Mouse (Mus musculus): ENCODE measurements around the gene Bcat1. TPM values are rescaled to one million over a fixed set of nuclear protein-coding genes. Genes with fewer than 3 reads are reported as not detected.
"Not testable (repeated sequence)": the region's sequence is repeated elsewhere in the genome, so short reads cannot be mapped to it uniquely, and the experiment has no call there.

Bcat1 gene
- total RNA-seq, 2 experiments from 2014 or later: not detected

- no peak for ATAC-seq (replicated peaks; ENCODE audit: low FRiP score, poor library complexity, severe bottlenecking)
Measured at GRCm38 (mm10) chr6:145094431-145094830, 18.4 kb upstream of the Bcat1 start.

- ATAC-seq (replicated peaks; ENCODE audit: low FRiP score, poor library complexity, severe bottlenecking): not testable (repeated sequence)
Measured at GRCm38 (mm10) chr6:145093038-145093622, 17.1 kb upstream of the Bcat1 start.

- no peak for ATAC-seq (replicated peaks; ENCODE audit: low FRiP score, poor library complexity, severe bottlenecking)
Measured at GRCm38 (mm10) chr6:145091998-145092397, 16.0 kb upstream of the Bcat1 start.

GRCm38 (mm10) chr6:145090928-145091327, 14.9 kb upstream of the Bcat1 start:
- no peak for ATAC-seq (replicated peaks; ENCODE audit: low FRiP score, poor library complexity, severe bottlenecking)

DNA sequence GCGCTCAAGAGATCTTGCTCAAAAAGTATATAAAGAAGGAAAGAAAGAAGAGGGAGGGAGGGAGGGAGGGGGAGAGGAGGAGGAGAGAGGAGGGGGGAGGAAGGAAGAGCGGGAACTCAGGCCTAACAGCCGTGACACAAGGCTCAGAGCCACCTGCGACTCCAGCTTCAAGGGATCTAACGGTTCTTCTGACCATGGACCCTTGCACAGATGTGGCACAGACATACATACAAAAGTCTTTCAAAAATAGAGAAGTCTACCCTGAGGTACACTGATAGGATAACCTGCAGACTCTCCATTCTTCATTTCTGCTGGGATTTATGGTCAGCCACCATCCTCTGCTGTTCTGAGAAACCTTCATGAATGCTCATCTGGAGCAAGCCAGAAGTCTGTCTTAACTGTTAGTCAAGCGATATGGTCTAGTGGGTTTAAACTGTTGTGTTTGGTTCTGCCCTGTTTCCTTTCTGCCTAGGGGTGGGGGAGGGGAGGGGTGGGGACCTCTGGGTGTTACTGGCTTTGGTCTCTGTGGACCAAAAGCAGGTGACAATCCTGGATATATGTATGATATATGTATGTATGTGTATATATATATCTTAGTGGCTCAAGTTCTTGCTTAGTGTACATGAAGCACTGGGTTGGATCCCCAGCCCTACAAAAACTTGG, 14.3 kb upstream of the Bcat1 start:
- no peak for ATAC-seq (replicated peaks; ENCODE audit: low FRiP score, poor library complexity, severe bottlenecking)

DNA sequence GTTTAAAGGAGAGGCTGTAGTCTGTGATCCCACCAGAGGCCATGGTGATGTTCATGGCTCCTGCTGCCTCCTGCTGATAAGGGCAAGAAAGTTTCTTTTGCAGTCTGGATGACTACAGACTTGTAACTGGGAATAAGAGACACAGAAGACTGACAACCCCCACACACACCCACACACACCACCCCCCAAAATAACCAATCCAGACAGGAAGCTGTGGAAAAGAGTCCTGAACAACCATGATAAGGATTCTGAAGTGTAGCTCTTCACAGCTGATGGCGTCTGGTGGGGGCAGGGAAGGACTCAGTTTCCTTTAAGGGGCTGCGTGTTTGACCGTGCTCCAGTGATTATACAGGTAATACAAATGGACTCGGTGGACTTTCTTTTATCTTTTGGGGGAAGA, 13.4 kb upstream of the Bcat1 start:
- ATAC-seq (replicated peaks; ENCODE audit: low FRiP score, poor library complexity, severe bottlenecking): no peak

DNA sequence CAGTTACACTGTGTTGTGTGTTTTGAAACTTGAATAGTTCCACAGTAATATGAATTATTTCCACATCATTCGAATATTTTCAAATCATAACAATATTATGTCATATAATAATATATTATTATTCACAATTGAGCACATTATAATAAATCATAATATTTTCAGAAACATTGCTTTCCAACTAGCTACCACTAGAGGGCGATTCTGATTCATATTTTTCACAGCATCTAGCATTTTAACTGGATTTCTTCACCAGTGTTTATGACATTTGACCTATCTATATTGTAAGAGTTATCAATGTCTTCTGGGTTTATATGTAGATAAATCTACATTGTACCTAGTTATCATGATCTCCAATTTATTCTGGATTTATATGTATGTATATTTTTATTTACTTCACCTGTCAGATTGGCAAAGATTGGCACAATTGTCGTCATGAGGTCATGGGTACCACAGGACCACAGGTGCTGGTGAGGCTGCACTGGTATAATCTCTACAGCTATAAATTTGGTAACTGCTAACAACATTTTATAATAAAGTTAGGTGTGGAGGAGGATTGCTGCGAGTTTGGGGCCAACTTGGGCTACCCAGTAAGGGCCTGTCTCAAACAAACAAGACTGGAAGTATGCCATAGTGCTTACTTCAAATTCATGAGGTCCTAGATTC, 12.6 kb upstream of the Bcat1 start:
- ATAC-seq (replicated peaks; ENCODE audit: low FRiP score, poor library complexity, severe bottlenecking): no peak

- no peak for ATAC-seq (replicated peaks; ENCODE audit: low FRiP score, poor library complexity, severe bottlenecking)
Measured at GRCm38 (mm10) chr6:145084343-145085117, 8.5 kb upstream of the Bcat1 start.

DNA sequence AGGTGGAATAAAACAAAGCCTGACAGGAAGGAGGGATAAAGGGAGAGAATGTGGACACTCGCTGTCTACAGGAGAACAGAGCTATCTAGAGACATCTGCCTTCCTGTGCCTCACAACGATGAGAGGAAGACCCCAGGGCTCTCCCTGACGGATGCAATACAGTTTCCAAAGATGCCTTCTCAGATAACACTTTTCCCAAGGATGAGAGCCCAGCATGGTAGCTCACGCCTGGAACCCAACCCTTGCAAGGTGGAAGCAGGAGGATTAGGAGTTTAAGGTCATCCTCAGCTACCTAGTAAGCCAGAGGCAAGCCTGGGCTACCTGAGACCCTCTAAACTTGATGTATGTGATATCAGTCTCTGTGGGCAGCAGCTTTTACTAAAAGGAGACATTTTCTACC, 5.7 kb upstream of the Bcat1 start:
- ATAC-seq (replicated peaks; ENCODE audit: low FRiP score, poor library complexity, severe bottlenecking): no peak

DNA sequence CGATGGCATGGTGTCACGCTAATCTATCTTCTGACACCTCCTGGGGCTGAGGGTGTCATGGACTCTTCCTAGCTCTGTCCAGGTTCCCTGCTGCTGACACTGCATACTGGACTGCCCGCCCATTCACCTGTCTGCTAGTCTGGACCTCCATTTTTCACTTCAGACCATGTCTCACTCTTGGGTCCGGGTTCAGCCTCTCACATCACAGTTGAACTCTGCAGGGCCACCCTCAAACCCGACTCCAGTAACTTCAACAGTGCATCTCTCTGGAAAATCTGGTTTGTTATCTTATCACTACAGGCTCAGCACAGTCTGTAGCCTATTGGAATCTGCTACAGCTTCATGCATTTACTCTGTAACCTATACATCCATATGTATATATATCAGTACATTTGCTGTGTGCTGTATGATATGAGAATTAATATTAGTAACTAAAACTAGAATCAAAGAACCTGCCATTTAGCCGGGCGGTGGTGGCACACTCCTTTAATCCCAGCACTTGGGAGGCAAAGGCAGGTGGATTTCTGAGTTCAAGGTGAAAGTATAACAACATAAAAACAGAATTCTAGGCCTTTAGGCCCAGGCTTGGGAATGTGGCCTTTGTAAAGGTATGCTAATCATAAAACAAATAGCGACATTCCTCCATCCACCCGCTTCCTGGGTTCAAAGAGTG, 3.2 kb upstream of the Bcat1 start:
- no peak for ATAC-seq (replicated peaks; ENCODE audit: low FRiP score, poor library complexity, severe bottlenecking)

DNA sequence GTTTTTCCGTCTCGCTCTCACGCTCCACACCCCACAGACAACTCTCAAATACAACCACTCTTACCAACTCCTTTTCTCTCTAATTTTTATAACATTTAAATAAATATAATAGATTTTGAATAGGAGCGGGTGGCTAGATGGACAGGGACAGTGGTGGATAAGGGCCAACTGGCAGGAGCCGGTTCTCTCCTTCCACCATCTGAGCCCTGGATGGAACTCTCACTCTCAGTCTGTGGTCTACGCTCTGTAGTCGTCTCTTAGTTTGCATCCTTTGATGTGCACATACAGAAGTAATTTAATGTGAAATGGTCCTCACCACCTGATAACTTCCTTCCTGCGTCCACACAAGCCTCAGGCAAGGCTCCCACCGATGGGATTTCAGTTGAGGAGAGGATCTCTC, 302 bp upstream of the Bcat1 start:
- no peak for ATAC-seq (replicated peaks; ENCODE audit: low FRiP score, poor library complexity, severe bottlenecking)

DNA sequence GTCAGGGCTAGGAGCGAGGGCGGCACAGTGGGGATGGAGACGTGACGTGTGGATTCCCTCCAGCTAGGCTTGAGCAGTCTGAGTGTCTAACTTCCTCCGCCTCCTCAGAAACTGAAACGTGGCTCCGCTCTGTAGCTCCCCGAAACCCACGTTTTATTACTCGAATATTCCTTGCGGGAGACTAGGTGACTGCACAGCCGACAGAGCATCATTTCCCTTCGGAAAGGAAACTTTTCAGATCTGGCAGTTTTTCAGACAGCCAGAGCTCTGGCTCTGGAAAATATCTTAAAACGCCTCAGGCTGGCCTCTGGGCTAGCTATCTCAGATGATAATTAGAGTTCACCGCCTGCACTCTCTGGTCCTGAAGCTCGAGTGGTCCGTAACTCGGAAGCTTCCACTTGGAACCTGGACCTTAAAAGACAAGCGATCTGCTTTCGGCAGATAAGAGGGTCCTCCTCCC, 866 bp downstream of the Bcat1 start:
- no peak for ATAC-seq (replicated peaks; ENCODE audit: low FRiP score, poor library complexity, severe bottlenecking)

GRCm38 (mm10) chr6:145074461-145074860, 1.5 kb downstream of the Bcat1 start:
- no peak for ATAC-seq (replicated peaks; ENCODE audit: low FRiP score, poor library complexity, severe bottlenecking)

DNA sequence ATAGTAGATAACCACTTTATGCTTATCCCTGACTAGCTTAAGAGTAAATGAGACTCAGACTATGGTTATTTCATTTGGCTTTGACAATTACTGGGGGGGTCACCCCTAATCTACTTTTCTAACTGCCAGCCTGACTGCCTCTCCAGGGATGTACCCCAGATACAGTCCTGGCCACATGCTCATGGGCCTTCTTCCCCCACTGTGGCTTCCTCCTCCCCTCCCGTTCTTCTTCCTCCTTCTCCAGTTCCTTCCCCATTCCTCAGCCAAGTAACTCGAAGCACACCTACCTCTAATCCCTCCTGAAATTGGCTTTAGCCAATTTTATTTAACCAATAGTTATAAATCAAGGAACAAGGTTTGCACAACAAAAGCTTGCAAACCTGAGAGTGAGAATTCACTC, 6.1 kb downstream of the Bcat1 start:
- no peak for ATAC-seq (replicated peaks; ENCODE audit: low FRiP score, poor library complexity, severe bottlenecking)

- no peak for ATAC-seq (replicated peaks; ENCODE audit: low FRiP score, poor library complexity, severe bottlenecking)
Measured at GRCm38 (mm10) chr6:145069397-145069796, 6.6 kb downstream of the Bcat1 start.

- ATAC-seq (replicated peaks; ENCODE audit: low FRiP score, poor library complexity, severe bottlenecking): no peak
Measured at GRCm38 (mm10) chr6:145067679-145068078, 8.3 kb downstream of the Bcat1 start.

DNA sequence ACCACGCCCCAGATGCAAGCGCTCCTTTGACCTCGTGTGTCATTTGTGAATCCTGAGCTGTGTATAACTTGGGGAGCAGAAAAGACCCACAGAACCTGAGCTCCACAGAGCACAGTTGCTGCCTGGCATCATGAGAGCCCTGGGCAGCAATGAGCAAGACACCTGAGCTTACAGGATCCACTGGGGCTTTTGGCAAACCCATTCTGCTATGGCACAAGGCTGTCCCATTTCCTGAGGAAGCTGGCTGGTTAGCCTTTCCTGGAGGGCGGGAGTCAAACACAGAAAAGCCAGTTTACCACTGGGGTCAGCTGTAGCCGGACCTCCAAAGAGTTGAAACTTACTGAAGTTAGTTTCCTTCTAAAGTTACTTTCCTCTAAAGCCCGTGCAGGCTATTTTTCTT, 9.6 kb downstream of the Bcat1 start:
- no peak for ATAC-seq (replicated peaks; ENCODE audit: low FRiP score, poor library complexity, severe bottlenecking)

DNA sequence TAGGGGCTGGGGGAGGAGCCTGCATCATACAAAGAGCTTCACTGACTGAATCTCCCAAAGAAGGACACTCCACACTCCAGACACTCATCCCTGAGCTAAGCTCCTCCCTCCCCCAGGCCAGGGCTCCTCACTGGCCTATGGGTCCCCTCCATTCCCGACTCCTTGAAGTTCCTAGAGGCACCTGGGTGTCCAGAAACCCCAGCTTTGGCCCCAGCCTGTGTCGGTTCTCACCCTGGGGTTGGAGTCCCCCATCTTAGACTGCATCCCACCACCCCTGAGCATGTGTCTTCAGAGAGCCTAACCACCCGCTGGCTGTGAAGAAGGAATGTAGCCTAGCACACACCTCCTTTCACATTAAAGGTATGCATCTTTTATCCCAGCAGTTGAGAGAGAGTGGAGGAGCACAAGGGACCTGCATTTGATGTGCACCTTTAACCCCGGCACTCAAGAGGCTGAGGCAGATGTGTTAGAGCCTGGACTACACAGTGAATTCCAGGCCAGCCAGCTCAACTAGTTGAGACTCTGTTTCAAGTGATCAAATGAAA, 10.6 kb downstream of the Bcat1 start:
- ATAC-seq (replicated peaks; ENCODE audit: low FRiP score, poor library complexity, severe bottlenecking): no peak

- no peak for ATAC-seq (replicated peaks; ENCODE audit: low FRiP score, poor library complexity, severe bottlenecking)
Measured at GRCm38 (mm10) chr6:145064104-145064503, 11.9 kb downstream of the Bcat1 start.

Measured in erythroblast, adult 5-6 weeks (primary cell).